Mouse (Mus musculus): ENCODE measurements around the gene R3hdml. TPM values are rescaled to one million over a fixed set of nuclear protein-coding genes. Genes with fewer than 3 reads are reported as not detected.

The R3hdml gene
- total and polyA plus RNA-seq, 3 experiments: not detected

GRCm38 (mm10) chr2:163530418-163530817, 38.3 kb downstream of the R3hdml start:
- DNase-seq (ENCODE audit: low read depth, low spot score): no peak
- TF ChIP-seq BHLHE40 (IDR thresholded peaks at IDR 0.05; ENCODE audit: borderline replicate concordance, low read depth, low read length): no peak
- TF ChIP-seq MYB (IDR thresholded peaks at IDR 0.05; ENCODE audit: low read depth, low read length): no peak
- no peak for TF ChIP-seq SIN3A (IDR thresholded peaks at IDR 0.05; ENCODE audit: low read length)
- TF ChIP-seq ELF1 (IDR thresholded peaks at IDR 0.05; ENCODE audit: low read depth, low read length): no peak
- TF ChIP-seq RAD21 (IDR thresholded peaks at IDR 0.05; ENCODE audit: low read depth, low read length): no peak
- Histone ChIP-seq H3K9me3 (replicated peaks; ENCODE audit: insufficient read depth, low read length) (no peaks in the 10 kb centered on the region), H3K79me2 (ENCODE audit: control insufficient read depth, insufficient read depth, low read length, poor library complexity) (no peaks in the 10 kb centered on the region), H3K27ac (ENCODE audit: control insufficient read depth, low read depth, low read length) (no peak overlapping the region), H3K27me3 (ENCODE audit: control insufficient read depth in 1 of 2, insufficient read depth in 2 of 2, low read length in 2 of 2) (no peaks in the 10 kb centered on the region), H3K36me3 (ENCODE audit: control insufficient read depth in 1 of 2, insufficient read depth in 2 of 2, low read length in 2 of 2) (peaks cover 0 to 23% of the 10 kb centered on the region in 2 experiments; a peak in 2 of 4 replicates), H3K4me1 (ENCODE audit: control insufficient read depth in 1 of 2, insufficient read depth in 2 of 2, low read length in 2 of 2) (peaks cover 17 to 26% of the 10 kb centered on the region in 2 experiments), H3K9ac (ENCODE audit: control insufficient read depth, low read depth, low read length, poor library complexity, severe bottlenecking) (no peak overlapping the region), H3K4me3 (ENCODE audit: control insufficient read depth in 1 of 2, insufficient read depth in 1 of 2, low read depth in 2 of 2, low read length in 2 of 2) (no peak overlapping the region)

- peak; percentile 85 for DNase-seq (ENCODE audit: low read depth, low spot score)
- Histone ChIP-seq H3K27ac (ENCODE audit: control insufficient read depth, low read depth, low read length) (no peak overlapping the region), H3K4me3 (ENCODE audit: control insufficient read depth in 1 of 2, insufficient read depth in 1 of 2, low read depth in 2 of 2, low read length in 2 of 2) (peak overlapping the region; percentile 1 to 15; a peak in 3 of 4 replicates), H3K79me2 (ENCODE audit: control insufficient read depth, insufficient read depth, low read length, poor library complexity) (no peaks in the 10 kb centered on the region), H3K27me3 (ENCODE audit: control insufficient read depth in 1 of 2, insufficient read depth in 2 of 2, low read length in 2 of 2) (no peaks in the 10 kb centered on the region), H3K36me3 (ENCODE audit: control insufficient read depth in 1 of 2, insufficient read depth in 2 of 2, low read length in 2 of 2) (peaks cover 0 to 16% of the 10 kb centered on the region in 2 experiments; a peak in 2 of 4 replicates), H3K9ac (ENCODE audit: control insufficient read depth, low read depth, low read length, poor library complexity, severe bottlenecking) (peak overlapping the region; percentile 27; the same call in 1 of the 2 replicates), H3K9me3 (replicated peaks; ENCODE audit: insufficient read depth, low read length) (no peaks in the 10 kb centered on the region), H3K4me1 (ENCODE audit: control insufficient read depth in 1 of 2, insufficient read depth in 2 of 2, low read length in 2 of 2) (peaks cover 14 to 20% of the 10 kb centered on the region in 2 experiments)
- TF ChIP-seq RCOR1 (IDR thresholded peaks at IDR 0.05; ENCODE audit: low read depth, low read length) (no peak), MEF2A (IDR thresholded peaks at IDR 0.05; ENCODE audit: extremely low read depth, insufficient replicate concordance, low read depth, low read length, poor library complexity, severe bottlenecking) (no peak), SMC3 (IDR thresholded peaks at IDR 0.05; ENCODE audit: low read depth, low read length) (peak; percentile 82), MYC (IDR thresholded peaks at IDR 0.05; ENCODE audit: low read depth, low read length) (no peak), ZC3H11A (IDR thresholded peaks at IDR 0.05; ENCODE audit: low read depth, low read length) (peak; percentile 63), ZMIZ1 (IDR thresholded peaks at IDR 0.05; ENCODE audit: low read depth, low read length) (no peak), CTCF (IDR thresholded peaks at IDR 0.05 in 2 of 3, conservative IDR thresholded peaks at IDR 0.05 in 1 of 3; ENCODE audit: control insufficient read depth in 1 of 3, insufficient read depth in 1 of 3, low read depth in 2 of 3, low read length in 3 of 3, poor library complexity in 1 of 3, severe bottlenecking in 1 of 3) (peak; percentile 94 to 96 (median 95)), RAD21 (IDR thresholded peaks at IDR 0.05; ENCODE audit: low read depth, low read length) (peak; percentile 93)
Observed at GRCm38 (mm10) chr2:163531917-163532316, 39.8 kb downstream of the R3hdml start.

DNA sequence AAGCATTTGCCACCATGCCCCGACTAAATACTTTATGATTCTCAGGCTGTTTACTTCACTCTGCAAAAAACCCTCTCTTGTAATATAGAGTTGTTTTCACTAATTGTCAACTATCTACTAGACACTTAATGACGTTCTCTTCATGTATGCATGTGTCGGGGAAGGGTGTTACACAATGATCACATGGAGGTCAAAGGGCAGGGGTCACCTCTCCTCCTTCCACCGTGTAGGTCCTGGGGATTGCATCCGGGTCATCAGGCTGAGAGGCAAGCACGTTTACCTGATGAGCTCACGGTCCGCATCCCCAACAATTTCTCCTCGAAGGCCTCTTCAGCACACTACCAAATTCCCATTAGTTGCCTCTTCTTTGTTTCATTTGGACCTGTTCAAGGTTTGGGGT, 41.1 kb downstream of the R3hdml start:
- TF ChIP-seq TBP (IDR thresholded peaks at IDR 0.05; ENCODE audit: low read depth, low read length) (no peak), UBTF (IDR thresholded peaks at IDR 0.05; ENCODE audit: borderline replicate concordance, insufficient read depth, low read depth, low read length) (no peak), RCOR1 (IDR thresholded peaks at IDR 0.05; ENCODE audit: low read depth, low read length) (no peak), POLR2A (IDR thresholded peaks at IDR 0.05; ENCODE audit: control insufficient read depth in 1 of 2, insufficient read depth in 1 of 2, low read depth in 1 of 2, low read length in 2 of 2, poor library complexity in 1 of 2) (no peak)
- no peak overlapping the region for H3K27ac ChIP-seq (ENCODE audit: control insufficient read depth, low read depth, low read length)
- no peak overlapping the region for H3K4me3 ChIP-seq (ENCODE audit: control insufficient read depth in 1 of 2, insufficient read depth in 1 of 2, low read depth in 2 of 2, low read length in 2 of 2)
- H3K9ac ChIP-seq (ENCODE audit: control insufficient read depth, low read depth, low read length, poor library complexity, severe bottlenecking): no peak overlapping the region
- no peaks in the 10 kb centered on the region for H3K9me3 ChIP-seq (replicated peaks; ENCODE audit: insufficient read depth, low read length)
- no peak for DNase-seq (ENCODE audit: low read depth, low spot score)
- H3K36me3 ChIP-seq (ENCODE audit: control insufficient read depth in 1 of 2, insufficient read depth in 2 of 2, low read length in 2 of 2): peaks cover 0 to 6% of the 10 kb centered on the region in 2 experiments; a peak in 2 of 4 replicates
- no peaks in the 10 kb centered on the region for H3K79me2 ChIP-seq (ENCODE audit: control insufficient read depth, insufficient read depth, low read length, poor library complexity)
- H3K4me1 ChIP-seq (ENCODE audit: control insufficient read depth in 1 of 2, insufficient read depth in 2 of 2, low read length in 2 of 2): peaks cover 6 to 11% of the 10 kb centered on the region in 2 experiments
- H3K27me3 ChIP-seq (ENCODE audit: control insufficient read depth in 1 of 2, insufficient read depth in 2 of 2, low read length in 2 of 2): no peaks in the 10 kb centered on the region
